Mouse (Mus musculus) fat pad, adult 2 months (tissue): ENCODE data around the gene Ankrd33.

Experiments used
- DNase-seq: peaks from one replicate; pipeline ENCODE4 v3.0.0-alpha.2; 2011; ENCODE audit warnings: low read depth, low spot score; ENCODE audit errors: extremely low read depth

Gene Ankrd33

GRCm38 (mm10) chr15:101122290-101122589 lies 6.7 kb downstream of the Ankrd33 start:
- DNase-seq, result no peak

- DNase-seq, result no peak
Measured at GRCm38 (mm10) chr15:101123202-101123601, 7.6 kb downstream of the Ankrd33 start.

GRCm38 (mm10) chr15:101125561-101125960 lies 10.0 kb downstream of the Ankrd33 start:
- DNase-seq, result no peak

GRCm38 (mm10) chr15:101126876-101127544 lies 11.5 kb downstream of the Ankrd33 start:
- DNase-seq, result no peak

GRCm38 (mm10) chr15:101128181-101129089 lies 12.9 kb downstream of the Ankrd33 start, which contains the start of gene Acvrl1:
Gene Acvrl1 (plus strand): TSS chr15:101128522.
- DNase-seq, result no peak

- DNase-seq, result no peak
Measured at GRCm38 (mm10) chr15:101129412-101129811, 13.9 kb downstream of the Ankrd33 start.

- no peak for DNase-seq
Measured at GRCm38 (mm10) chr15:101131498-101131897, 15.9 kb downstream of the Ankrd33 start.

- DNase-seq, result no peak
Measured at GRCm38 (mm10) chr15:101132041-101132440, 16.5 kb downstream of the Ankrd33 start.

GRCm38 (mm10) chr15:101132761-101133160 lies 17.2 kb downstream of the Ankrd33 start:
- DNase-seq, result no peak

GRCm38 (mm10) chr15:101133993-101134704 lies 18.6 kb downstream of the Ankrd33 start:
- no peak for DNase-seq

- no peak for DNase-seq
Measured at GRCm38 (mm10) chr15:101135405-101135804, 19.9 kb downstream of the Ankrd33 start.

- no peak for DNase-seq
Measured at GRCm38 (mm10) chr15:101137455-101137854, 21.9 kb downstream of the Ankrd33 start.

- no peak for DNase-seq
Measured at GRCm38 (mm10) chr15:101138675-101139074, 23.1 kb downstream of the Ankrd33 start.

- no peak for DNase-seq
Measured at GRCm38 (mm10) chr15:101139885-101140284, 24.3 kb downstream of the Ankrd33 start.

GRCm38 (mm10) chr15:101140587-101140986 lies 25.0 kb downstream of the Ankrd33 start:
- DNase-seq, result no peak

- no peak for DNase-seq
Measured at GRCm38 (mm10) chr15:101141061-101141541, 25.5 kb downstream of the Ankrd33 start.

- no peak for DNase-seq
Measured at GRCm38 (mm10) chr15:101142672-101143071, 27.1 kb downstream of the Ankrd33 start.

- DNase-seq, result no peak
Measured at GRCm38 (mm10) chr15:101143494-101143893, 27.9 kb downstream of the Ankrd33 start.

GRCm38 (mm10) chr15:101144176-101144575 lies 28.6 kb downstream of the Ankrd33 start:
- no peak for DNase-seq

GRCm38 (mm10) chr15:101144779-101145178 lies 29.2 kb downstream of the Ankrd33 start:
- no peak for DNase-seq

- no peak for DNase-seq
Measured at GRCm38 (mm10) chr15:101145424-101146099, 30.0 kb downstream of the Ankrd33 start.
